In the genomic region with DNA sequence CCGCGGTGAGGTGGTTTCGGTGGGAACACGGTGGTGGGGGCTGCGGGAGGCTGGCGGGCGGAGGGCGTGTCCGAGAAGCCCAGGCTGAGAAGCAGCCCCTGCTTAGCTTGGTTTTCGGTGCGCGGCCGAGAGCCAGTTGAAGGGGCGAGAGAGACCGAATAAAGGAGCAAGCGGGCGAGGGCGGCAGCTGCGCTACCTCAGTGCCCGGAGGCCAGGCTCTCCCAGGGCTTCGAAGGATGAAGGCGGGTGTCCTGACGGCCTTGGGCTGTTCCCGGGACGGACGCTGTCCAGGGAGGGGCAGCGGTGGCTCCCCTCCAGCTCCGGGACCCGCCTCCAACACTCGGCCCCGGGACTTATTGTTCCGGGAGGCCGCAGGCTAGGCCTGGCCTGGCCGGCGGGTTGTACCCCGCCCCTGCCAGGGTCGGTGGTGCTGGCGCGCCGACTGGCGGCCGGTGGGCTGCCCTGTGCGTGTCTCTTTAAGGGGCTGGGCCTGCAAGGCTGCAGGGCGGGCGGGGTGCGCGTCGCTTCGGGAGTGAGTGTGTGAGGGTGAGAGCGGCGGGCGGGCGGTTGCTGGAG, we compare ENCODE assay signal across 8 mouse cellular contexts. TPM values are rescaled to one million over a fixed set of nuclear protein-coding genes. Genes with fewer than 3 reads are reported as not detected.
DNase-seq lines count a peak whose midpoint lies in the region; ATAC-seq lines count a peak whose summit lies in the region.

No protein-coding gene starts in this region.

- H3K4me2 ChIP-seq in hindbrain, embryonic 15.5 days = peak overlapping the region; percentile 78

- peak overlapping the region; percentile 100 for H3K27ac ChIP-seq in hindbrain, embryonic 15.5 days (replicated peaks)

- peak; percentile 99 for ATAC-seq in hindbrain, embryonic 15.5 days (ENCODE audit: low FRiP score, low read depth)

- H3K9ac ChIP-seq in hindbrain, embryonic 15.5 days = peak overlapping the region; percentile 100

- no peaks in the 10 kb centered on the region for H3K27me3 ChIP-seq in hindbrain, embryonic 15.5 days

- H3K4me3 ChIP-seq in hindbrain, embryonic 15.5 days = peak overlapping the region; percentile 99

- H3K36me3 ChIP-seq in hindbrain, embryonic 15.5 days = no peaks in the 10 kb centered on the region

- peak; percentile 93 for DNase-seq in R1 (ENCODE audit: low read depth, low spot score)
- peak; percentile 96 to 97 for DNase-seq in cerebellum, postnatal 25 days
- DNase-seq in frontal cortex, postnatal 25 days (ENCODE audit: low spot score in 2 of 2) = peak; percentile 78 to 86
- peak; percentile 87 for DNase-seq in left cerebral cortex, adult 11 months (ENCODE audit: low spot score)
- DNase-seq in lung, postnatal 4 days = peak; percentile 97 to 99
- DNase-seq in retina, postnatal 7 days (ENCODE audit: low read depth, low spot score) = peak; percentile 89
- peak; percentile 88 for DNase-seq in urinary bladder, adult 2 months (ENCODE audit: low spot score)

- WGBS in hindbrain, embryonic 15.5 days = under 1% methylated on average over 51 of the region's 53 CpGs

- H3K9me3 ChIP-seq in hindbrain, embryonic 15.5 days = no peaks in the 10 kb centered on the region

- H3K4me1 ChIP-seq in hindbrain, embryonic 15.5 days (replicated peaks) = peaks cover 39% of the 10 kb centered on the region

RNA-seq across cellular contexts. Expression of a gene that starts 0.4 kb away (rescaled TPM):
- 30.5 and 31.6 TPM in 2 replicates for polyA plus RNA-seq in hindbrain, embryonic 15.5 days (2015; fragmentation: Nextera tagmentation; extraction: Ambion mirVana)
- polyA plus RNA-seq in urinary bladder, adult 2 months (2012; rRNA removed) = 52.0 and 58.2 TPM in 2 replicates

RNA-seq across cellular contexts. Expression of a gene that starts 55.2 kb away (rescaled TPM):
- 4.7 and 6.2 TPM in 2 replicates for polyA plus RNA-seq in hindbrain, embryonic 15.5 days (2015; fragmentation: Nextera tagmentation; extraction: Ambion mirVana)
- 1.9 and 2.1 TPM in 2 replicates for polyA plus RNA-seq in urinary bladder, adult 2 months (2012; rRNA removed)

RNA-seq across cellular contexts. Expression of a gene that starts 55.5 kb away (rescaled TPM):
- 23.8 and 27.4 TPM in 2 replicates for polyA plus RNA-seq in hindbrain, embryonic 15.5 days (2015; fragmentation: Nextera tagmentation; extraction: Ambion mirVana)
- polyA plus RNA-seq in urinary bladder, adult 2 months (2012; rRNA removed) = 20.7 and 22.1 TPM in 2 replicates

Comparison
In these comparisons a context has a peak if more than half of its experiments do, and no peak if none do; other contexts are left out.
1. Peak in every context shown above with its lines: DNase-seq, ATAC-seq, H3K4me3 ChIP-seq and H3K27ac ChIP-seq.